Mouse (Mus musculus): ENCODE data around the gene Zer1. TPM values are rescaled to one million over a fixed set of nuclear protein-coding genes. Genes with fewer than 3 reads are reported as not detected.
"Not testable (repeated sequence)": the region's sequence is repeated elsewhere in the genome, so short reads cannot be mapped to it uniquely, and the experiment has no call there.

Zer1 gene
- polyA plus RNA-seq, 1 experiment from 2014 or later: 9.5 TPM

- not testable (repeated sequence) for H3K9ac ChIP-seq; H3K27me3 ChIP-seq; H3K4me1 ChIP-seq; ATAC-seq (ENCODE audit: low FRiP score); H3K9me3 ChIP-seq; H3K4me2 ChIP-seq; H3K4me3 ChIP-seq (replicated peaks); H3K27ac ChIP-seq
- H3K36me3 ChIP-seq (replicated peaks): peaks cover 78% of the 10 kb centered on the region
- WGBS: 91% methylated on average over 4 of the region's 4 CpGs
Observed at GRCm38 (mm10) chr2:30140021-30140420, 15.6 kb upstream of the Zer1 start.

GRCm38 (mm10) chr2:30136458-30136857 is 12.1 kb upstream of the Zer1 start:
- no peaks in the 10 kb centered on the region for H3K27me3 ChIP-seq
- no peaks in the 10 kb centered on the region for H3K9me3 ChIP-seq
- no peak overlapping the region for H3K9ac ChIP-seq
- no peak overlapping the region for H3K4me2 ChIP-seq
- no peak for ATAC-seq (ENCODE audit: low FRiP score)
- H3K27ac ChIP-seq: no peak overlapping the region
- no peak overlapping the region for H3K4me3 ChIP-seq (replicated peaks)
- H3K4me1 ChIP-seq: peaks cover 23% of the 10 kb centered on the region
- peaks cover 42% of the 10 kb centered on the region for H3K36me3 ChIP-seq (replicated peaks)
- 92% methylated on average over 10 of the region's 10 CpGs for WGBS

GRCm38 (mm10) chr2:30134928-30135620 is 10.7 kb upstream of the Zer1 start:
- Histone ChIP-seq H3K36me3 (replicated peaks) (peaks cover 28% of the 10 kb centered on the region), H3K27ac (no peak overlapping the region), H3K4me3 (replicated peaks) (peak overlapping the region; percentile 77), H3K9me3 (no peaks in the 10 kb centered on the region), H3K4me1 (peaks cover 23% of the 10 kb centered on the region), H3K9ac (peak overlapping the region; percentile 74), H3K27me3 (no peaks in the 10 kb centered on the region), H3K4me2 (peak overlapping the region; percentile 85)
- 56% methylated on average over 10 of the region's 10 CpGs for WGBS
- no peak for ATAC-seq (ENCODE audit: low FRiP score)

- Histone ChIP-seq H3K27me3 (no peaks in the 10 kb centered on the region), H3K9me3 (no peaks in the 10 kb centered on the region), H3K4me3 (replicated peaks) (peak overlapping the region; percentile 77), H3K4me2 (peak overlapping the region; percentile 85), H3K36me3 (replicated peaks) (peaks cover 27% of the 10 kb centered on the region), H3K9ac (peak overlapping the region; percentile 74), H3K27ac (no peak overlapping the region; the same call in 1 of the 2 replicates), H3K4me1 (peaks cover 23% of the 10 kb centered on the region)
- no peak for ATAC-seq (ENCODE audit: low FRiP score)
- 29% methylated on average over 6 of the region's 6 CpGs for WGBS
Observed at GRCm38 (mm10) chr2:30134378-30134711, 10.0 kb upstream of the Zer1 start.

- peaks cover 23% of the 10 kb centered on the region for H3K4me1 ChIP-seq
Observed at GRCm38 (mm10) chr2:30133613-30134377, 9.4 kb upstream of the Zer1 start, which contains the start of gene Tbc1d13. Gene Tbc1d13 (plus strand): TSS chr2:30133746.

GRCm38 (mm10) chr2:30132801-30133612 is 8.6 kb upstream of the Zer1 start:
- 24% methylated on average over 16 of the region's 16 CpGs for WGBS
- H3K27ac ChIP-seq: no peak overlapping the region
- peak overlapping the region; percentile 36 for H3K9ac ChIP-seq
- no peaks in the 10 kb centered on the region for H3K27me3 ChIP-seq
- no peaks in the 10 kb centered on the region for H3K9me3 ChIP-seq
- peaks cover 23% of the 10 kb centered on the region for H3K4me1 ChIP-seq
- peak overlapping the region; percentile 77 for H3K4me3 ChIP-seq (replicated peaks)
- peak overlapping the region; percentile 85 for H3K4me2 ChIP-seq
- ATAC-seq (ENCODE audit: low FRiP score): no peak
- peaks cover 21% of the 10 kb centered on the region for H3K36me3 ChIP-seq (replicated peaks)

More at GRCm38 (mm10) chr2:30133613-30134377, 9.4 kb upstream of the Zer1 start, which contains the start of gene Tbc1d13:
- Histone ChIP-seq H3K27me3 (no peaks in the 10 kb centered on the region), H3K9me3 (no peaks in the 10 kb centered on the region), H3K27ac (peak within 1 kb of the TSS; percentile 71), H3K4me2 (peak within 1 kb of the TSS; percentile 85), H3K9ac (peak within 1 kb of the TSS; percentile 74), H3K4me3 (replicated peaks) (peak within 1 kb of the TSS; percentile 77), H3K36me3 (replicated peaks) (peaks cover 27% of the 10 kb centered on the region)
- ATAC-seq (ENCODE audit: low FRiP score): peak; percentile 96
- 1% methylated on average over 45 of the region's 46 CpGs for WGBS

- H3K36me3 ChIP-seq (replicated peaks); H3K4me3 ChIP-seq (replicated peaks); H3K9ac ChIP-seq; ATAC-seq (ENCODE audit: low FRiP score); H3K4me2 ChIP-seq; H3K9me3 ChIP-seq; H3K27me3 ChIP-seq; H3K27ac ChIP-seq: not testable (repeated sequence)
- 66% methylated on average over 5 of the region's 5 CpGs for WGBS
- H3K4me1 ChIP-seq: peaks cover 23% of the 10 kb centered on the region
Observed at GRCm38 (mm10) chr2:30131240-30131639, 6.9 kb upstream of the Zer1 start.

GRCm38 (mm10) chr2:30130156-30130555 is 5.8 kb upstream of the Zer1 start:
- no peak for ATAC-seq (ENCODE audit: low FRiP score)
- 86% methylated on average over 4 of the region's 4 CpGs for WGBS
- H3K27ac ChIP-seq: no peak overlapping the region

GRCm38 (mm10) chr2:30128789-30129188 is 4.4 kb upstream of the Zer1 start:
- 32% methylated on average over 2 of the region's 2 CpGs for WGBS
- H3K36me3 ChIP-seq (replicated peaks): no peaks in the 10 kb centered on the region
- no peak overlapping the region for H3K4me3 ChIP-seq (replicated peaks)
- H3K27me3 ChIP-seq: no peaks in the 10 kb centered on the region
- H3K9me3 ChIP-seq: no peaks in the 10 kb centered on the region
- H3K9ac ChIP-seq: no peak overlapping the region
- H3K4me2 ChIP-seq: no peak overlapping the region
- peaks cover 14% of the 10 kb centered on the region for H3K4me1 ChIP-seq
- ATAC-seq (ENCODE audit: low FRiP score): no peak
- no peak overlapping the region for H3K27ac ChIP-seq

More at GRCm38 (mm10) chr2:30130156-30130555, 5.8 kb upstream of the Zer1 start:
- H3K9me3 ChIP-seq: no peaks in the 10 kb centered on the region
- H3K4me1 ChIP-seq: peaks cover 19% of the 10 kb centered on the region
- no peak overlapping the region for H3K4me3 ChIP-seq (replicated peaks)
- no peaks in the 10 kb centered on the region for H3K36me3 ChIP-seq (replicated peaks)
- no peaks in the 10 kb centered on the region for H3K27me3 ChIP-seq
- no peak overlapping the region for H3K9ac ChIP-seq
- H3K4me2 ChIP-seq: no peak overlapping the region

- peak; percentile 73 for ATAC-seq (ENCODE audit: low FRiP score)
- Histone ChIP-seq H3K9me3 (no peaks in the 10 kb centered on the region), H3K27ac (peak overlapping the region; percentile 81), H3K27me3 (no peaks in the 10 kb centered on the region), H3K9ac (peak overlapping the region; percentile 86), H3K4me1 (peaks cover 39% of the 10 kb centered on the region), H3K36me3 (replicated peaks) (no peaks in the 10 kb centered on the region), H3K4me2 (peak overlapping the region; percentile 89), H3K4me3 (replicated peaks) (peak overlapping the region; percentile 86)
- 1% methylated on average over 38 of the region's 44 CpGs for WGBS
Observed at GRCm38 (mm10) chr2:30123729-30124471, 485 bp downstream of the Zer1 start.

- H3K9ac ChIP-seq: no peak overlapping the region
- no peaks in the 10 kb centered on the region for H3K36me3 ChIP-seq (replicated peaks)
- H3K4me2 ChIP-seq: 0 out of 2 replicates have a peak overlapping the region, but pooled peaks have one; percentile 4
- no peak overlapping the region for H3K27ac ChIP-seq
- ATAC-seq (ENCODE audit: low FRiP score): no peak
- no peaks in the 10 kb centered on the region for H3K27me3 ChIP-seq
- peaks cover 42% of the 10 kb centered on the region for H3K4me1 ChIP-seq
- 85% methylated on average over 5 of the region's 5 CpGs for WGBS
- H3K9me3 ChIP-seq: no peaks in the 10 kb centered on the region
- no peak overlapping the region for H3K4me3 ChIP-seq (replicated peaks)
Observed at GRCm38 (mm10) chr2:30122766-30123165, 1.6 kb downstream of the Zer1 start.

Measured in forebrain, embryonic 12.5 days (tissue).